Mouse (Mus musculus): ENCODE measurements around the gene Xxylt1.

Xxylt1 gene

DNA sequence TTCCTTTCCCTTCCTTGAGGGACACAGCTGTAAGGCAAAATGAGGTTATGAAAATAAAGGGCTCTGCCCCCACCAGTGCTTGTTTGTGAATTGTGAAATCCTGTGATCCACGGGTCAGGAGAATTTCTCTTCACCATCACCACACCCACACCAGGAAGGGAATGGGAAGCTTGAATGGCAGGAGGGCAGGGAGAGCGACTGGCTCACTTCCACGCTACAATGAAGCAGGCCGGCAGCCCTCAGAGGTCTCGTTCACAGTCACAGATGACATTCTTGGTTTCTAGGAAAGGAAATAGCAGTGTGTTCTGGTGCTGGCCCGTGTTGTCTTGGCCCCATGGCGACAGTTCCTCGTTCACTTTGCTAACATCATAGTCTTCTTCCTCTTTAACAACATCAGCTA lies 136.3 kb downstream of the Xxylt1 start:
- DNase-seq = no peak

DNA sequence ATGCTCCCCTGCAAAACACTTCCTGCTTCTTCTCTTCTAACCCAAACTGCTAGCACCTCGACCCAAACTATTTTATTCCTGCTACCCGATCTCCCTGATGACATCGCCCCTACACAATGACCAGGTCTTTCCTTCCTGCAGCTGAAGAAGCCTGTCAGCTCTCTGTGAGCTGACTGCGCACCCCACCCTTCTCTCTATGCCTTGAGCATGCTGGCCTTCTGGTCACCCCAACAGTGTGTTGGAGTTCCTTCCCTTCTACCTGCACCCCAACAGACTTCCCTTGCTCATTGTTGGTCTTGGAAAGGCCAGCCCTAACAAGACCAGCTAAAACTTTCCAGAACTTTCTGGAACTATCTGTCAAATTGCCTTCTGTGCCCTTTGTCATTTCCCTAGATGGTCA lies 137.3 kb downstream of the Xxylt1 start:
- no peak for DNase-seq

- peak; percentile 23 for DNase-seq
Measured at GRCm38 (mm10) chr16:30940699-30941098, 140.5 kb downstream of the Xxylt1 start.

- DNase-seq = no peak
Measured at GRCm38 (mm10) chr16:30939903-30940302, 141.3 kb downstream of the Xxylt1 start.

DNA sequence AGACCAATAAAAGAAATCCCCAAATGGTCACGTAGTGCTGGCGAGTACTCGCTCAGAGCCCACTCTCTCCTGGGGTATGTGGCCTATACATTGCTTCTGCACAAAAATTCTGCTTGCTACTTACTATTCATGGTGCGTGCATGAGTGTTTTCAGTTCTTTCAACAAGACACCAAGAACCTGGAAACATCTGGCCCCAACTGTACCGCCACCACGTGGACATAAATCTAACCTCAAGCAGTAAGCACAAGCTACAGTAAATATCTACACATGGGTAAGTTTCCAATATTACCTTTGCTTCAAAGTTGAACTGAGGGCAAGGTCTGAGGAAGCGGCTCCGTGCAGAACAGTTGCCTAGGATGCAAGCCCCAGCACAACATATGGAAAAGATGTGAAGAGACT lies 142.0 kb downstream of the Xxylt1 start:
- no peak for DNase-seq

GRCm38 (mm10) chr16:30938664-30939063 lies 142.6 kb downstream of the Xxylt1 start:
- no peak for DNase-seq

- no peak for DNase-seq
Measured at GRCm38 (mm10) chr16:30937665-30938064, 143.6 kb downstream of the Xxylt1 start.

DNA sequence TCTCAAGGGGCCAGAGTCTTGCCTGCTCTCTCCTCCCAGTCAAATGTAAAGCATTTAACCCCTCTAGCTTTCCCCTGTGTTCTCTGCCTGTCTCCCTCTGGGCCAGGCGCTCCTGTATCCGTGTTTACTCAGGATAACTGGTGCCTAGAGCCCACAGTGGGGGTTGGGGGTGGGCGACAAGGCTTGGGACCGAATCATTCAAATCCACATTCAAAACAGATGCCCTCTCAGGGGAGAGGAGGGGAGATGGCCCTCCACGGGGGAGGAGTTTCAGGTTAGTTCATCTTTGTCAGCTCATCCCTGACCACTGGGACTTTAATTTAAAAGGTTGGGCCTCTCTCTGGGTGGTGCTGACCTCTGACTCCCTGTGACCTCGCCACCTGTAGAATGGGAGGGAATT lies 144.8 kb downstream of the Xxylt1 start:
- no peak for DNase-seq

GRCm38 (mm10) chr16:30936012-30936461 lies 145.2 kb downstream of the Xxylt1 start:
- DNase-seq = no peak

GRCm38 (mm10) chr16:30934967-30935690 lies 146.1 kb downstream of the Xxylt1 start:
- no peak for DNase-seq

GRCm38 (mm10) chr16:30934205-30934780 lies 146.9 kb downstream of the Xxylt1 start:
- DNase-seq = no peak

GRCm38 (mm10) chr16:30933366-30933765 lies 147.9 kb downstream of the Xxylt1 start:
- no peak for DNase-seq

DNA sequence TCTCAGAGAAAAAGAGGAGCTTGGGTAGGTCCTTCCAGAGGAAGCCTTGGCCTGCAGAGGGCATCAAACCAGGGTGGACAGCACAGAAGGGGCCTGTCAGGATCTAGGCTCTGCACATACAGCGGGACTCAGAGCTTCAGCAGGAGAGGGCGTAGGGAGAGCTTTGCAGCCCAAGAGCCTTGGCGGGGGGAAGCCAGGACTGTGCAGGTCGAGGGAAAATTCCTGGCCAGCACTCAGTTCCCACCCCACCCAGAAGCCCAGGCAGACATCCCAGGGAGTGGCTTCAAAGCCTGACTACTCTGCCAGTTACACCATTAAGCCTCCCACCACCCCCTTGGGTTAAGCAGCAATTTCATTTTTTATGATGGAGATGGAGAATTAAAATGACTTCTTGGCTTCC lies 148.4 kb downstream of the Xxylt1 start:
- no peak for DNase-seq

DNA sequence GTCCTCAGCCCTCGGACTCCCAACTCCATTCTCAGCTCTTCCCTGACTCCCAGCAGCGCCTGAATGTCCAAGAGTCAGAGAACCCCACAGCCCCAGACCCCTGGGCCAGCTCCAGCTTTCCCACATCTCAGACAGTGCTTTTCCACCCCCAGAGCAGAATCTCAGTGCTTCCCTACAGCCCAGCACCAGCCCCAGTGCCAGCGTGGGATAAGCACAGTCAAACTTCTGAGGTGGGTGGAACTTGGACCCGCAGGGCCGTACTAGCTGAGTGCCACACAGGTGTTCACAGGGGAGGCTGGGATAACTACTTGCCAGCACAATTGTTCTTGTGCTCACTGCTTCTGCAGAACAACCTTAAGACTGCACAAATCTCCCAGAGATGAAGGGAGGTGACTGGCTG lies 149.0 kb downstream of the Xxylt1 start:
- no peak for DNase-seq

GRCm38 (mm10) chr16:30929165-30929564 lies 152.1 kb downstream of the Xxylt1 start:
- no peak for DNase-seq

DNA sequence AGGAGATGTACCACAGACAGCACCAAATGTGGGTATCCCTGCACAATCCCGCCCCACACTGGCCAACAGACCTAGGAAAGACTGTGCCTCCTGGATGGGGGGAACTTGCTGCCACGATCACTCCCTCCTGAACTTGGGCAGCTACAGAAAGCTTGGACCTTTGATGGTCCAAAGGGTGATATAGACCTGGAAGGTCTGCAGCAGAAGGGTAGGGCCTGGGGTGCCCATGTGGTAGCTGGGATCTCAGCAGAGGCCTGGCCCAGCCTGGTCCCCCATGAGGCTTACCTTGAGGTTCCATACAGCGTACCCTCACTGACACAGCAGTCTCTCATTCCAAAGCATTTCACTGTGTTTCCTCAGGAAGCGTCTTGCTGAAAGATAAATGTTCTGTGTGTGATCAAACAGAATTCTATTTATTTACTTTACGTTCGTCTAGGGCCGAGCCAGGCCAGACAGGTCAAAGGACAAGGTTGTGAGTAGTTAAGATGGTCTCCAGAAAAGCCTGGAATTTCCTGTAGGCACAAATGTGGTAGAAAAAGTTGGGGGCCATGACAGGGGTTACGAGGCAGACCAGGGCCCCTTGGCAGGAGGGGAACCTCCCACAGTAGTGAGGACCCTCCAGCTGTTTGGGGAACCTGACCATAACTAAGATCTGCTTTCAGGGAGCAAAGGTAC lies 153.0 kb downstream of the Xxylt1 start:
- no peak for DNase-seq

- no peak for DNase-seq
Measured at GRCm38 (mm10) chr16:30925496-30925895, 155.7 kb downstream of the Xxylt1 start.

DNA sequence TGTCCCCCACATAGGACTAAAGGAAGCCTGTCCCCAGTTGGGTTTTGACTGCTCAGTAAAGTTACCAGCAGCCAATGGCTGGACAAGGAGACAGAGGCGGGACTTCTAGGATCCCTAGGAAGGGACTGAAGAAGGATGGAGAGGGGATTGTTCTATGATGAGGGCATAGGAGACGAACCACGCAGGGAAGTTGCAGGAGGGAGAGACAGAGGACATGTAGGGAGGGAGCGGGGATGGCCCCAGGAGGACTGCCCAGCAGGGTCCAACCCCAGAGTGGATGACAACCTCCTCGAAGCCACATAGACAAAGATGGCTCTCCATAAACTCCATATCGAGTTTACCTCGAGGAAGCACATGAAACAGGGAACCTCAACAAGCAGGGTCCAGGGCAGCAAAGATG lies 157.3 kb downstream of the Xxylt1 start:
- DNase-seq = no peak

- DNase-seq = no peak
Measured at GRCm38 (mm10) chr16:30922548-30922947, 158.7 kb downstream of the Xxylt1 start.

DNA sequence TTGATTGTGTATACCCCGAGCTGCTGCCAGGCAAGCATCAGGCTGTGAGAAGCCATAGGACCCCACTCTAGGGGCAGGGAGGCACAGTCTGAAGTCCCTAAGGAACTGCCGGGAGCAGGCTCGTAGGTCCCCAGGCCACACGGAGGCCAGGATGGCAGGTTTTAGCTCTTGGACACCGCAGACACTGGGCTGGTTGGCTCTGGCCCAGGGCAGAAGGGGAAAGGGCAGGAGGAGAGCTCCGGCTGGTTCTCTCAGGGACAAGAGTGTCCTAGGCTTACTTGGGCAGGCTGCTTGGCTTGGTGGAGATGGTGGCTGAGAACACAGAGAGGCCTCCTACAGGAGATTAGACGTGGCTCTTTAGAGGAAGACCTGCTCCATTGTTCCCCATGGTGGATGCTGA lies 162.4 kb downstream of the Xxylt1 start:
- DNase-seq = no peak

DNA sequence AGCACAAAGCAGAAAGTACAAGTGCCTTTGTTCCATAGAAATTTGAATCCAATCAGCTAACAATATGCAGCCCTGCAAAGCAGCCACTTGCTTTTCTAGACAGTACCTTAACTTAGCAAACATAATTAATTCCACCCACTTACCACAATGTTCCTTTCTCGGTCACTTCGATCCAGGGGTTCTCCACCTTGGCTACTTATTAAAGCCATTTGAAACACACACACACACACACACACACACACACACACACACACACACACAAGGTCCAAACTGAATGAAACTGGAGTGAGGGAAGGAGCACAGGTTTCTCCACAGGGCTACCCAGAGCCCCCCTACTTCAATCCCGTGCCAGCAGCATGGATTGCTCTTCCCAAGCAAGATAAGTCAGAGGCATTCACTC lies 164.3 kb downstream of the Xxylt1 start:
- DNase-seq = no peak

- no peak for DNase-seq
Measured at GRCm38 (mm10) chr16:30915611-30916220, 165.5 kb downstream of the Xxylt1 start.

Data from thymus, postnatal 14 days (tissue).